ENCODE assay signal across 8 mouse cellular contexts in the genomic region with DNA sequence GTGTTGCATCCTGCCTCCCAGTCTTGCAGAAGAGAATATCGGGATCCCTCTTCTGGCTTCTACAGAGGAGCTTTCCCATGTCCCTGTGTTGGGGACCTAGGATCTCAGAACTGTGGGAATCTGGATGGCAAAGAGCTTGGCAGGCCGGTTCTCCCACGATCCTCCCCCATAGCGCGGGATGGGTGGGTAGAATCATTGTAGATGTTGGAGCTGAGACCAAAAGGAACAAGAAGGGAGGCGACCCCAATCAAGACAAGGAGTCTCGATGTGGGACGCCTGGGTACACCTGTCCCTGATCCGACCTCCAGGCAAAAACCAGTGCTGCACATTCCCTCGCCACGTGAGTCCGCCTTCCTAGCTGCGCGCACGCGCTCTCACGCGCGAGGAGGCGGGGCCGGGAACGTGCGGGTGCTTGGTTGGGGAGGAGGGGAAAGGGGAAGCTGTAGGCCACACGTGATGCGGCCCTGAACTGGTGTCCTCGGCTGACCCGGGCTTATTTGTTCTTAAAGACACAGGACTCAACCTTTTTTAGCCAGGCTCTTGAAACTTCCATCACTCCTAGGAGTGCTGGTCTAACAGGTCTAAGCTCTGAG. TPM values are rescaled to one million over a fixed set of nuclear protein-coding genes. Genes with fewer than 3 reads are reported as not detected.
DNase-seq lines count a peak whose midpoint lies in the region; ATAC-seq and TF ChIP-seq lines count a peak whose summit lies in the region.

No protein-coding gene starts in this region.

- WGBS in intestine, embryonic 15.5 days: under 1% methylated on average over 27 of the region's 27 CpGs

- peaks cover 17% of the 10 kb centered on the region for H3K36me3 ChIP-seq in intestine, embryonic 15.5 days

- DNase-seq in ZHBTc4 (ENCODE audit: low read depth, low spot score): peak; percentile 98
- DNase-seq in gastrocnemius, postnatal 25 days: peak; percentile 98
- DNase-seq in left cerebral cortex, postnatal 25 days (ENCODE audit: low spot score in 2 of 2): peak; percentile 96
- peak; percentile 94 for DNase-seq in mesoderm, embryonic 11.5 days (ENCODE audit: low read depth, low spot score)
- peak; percentile 92 for DNase-seq in right cerebral cortex, postnatal 25 days
- DNase-seq in urinary bladder, postnatal 36 days (ENCODE audit: low spot score in 2 of 2): peak; percentile 95 to 98

- H3K4me1 ChIP-seq in cortical plate, adult 2 months (ENCODE audit: control insufficient read depth, insufficient read depth, low read length): peaks cover 11% of the 10 kb centered on the region
- peaks cover 63% of the 10 kb centered on the region for H3K4me1 ChIP-seq in intestine, embryonic 15.5 days (replicated peaks)

- peak overlapping the region; percentile 31 for H3K9ac ChIP-seq in intestine, embryonic 15.5 days

- intact Hi-C loops in left cerebral cortex, postnatal 25 days (cut with DNase I): loop anchor here (10.0 kb wide), 1 partner anchor 243 kb away; the partner anchor contains the start of gene Bax

- H3K4me3 ChIP-seq in cortical plate, adult 2 months (ENCODE audit: insufficient read depth, low read length): peak overlapping the region; percentile 97
- H3K4me3 ChIP-seq in intestine, embryonic 15.5 days (replicated peaks): peak overlapping the region; percentile 67

- H3K27ac ChIP-seq in cortical plate, adult 2 months (ENCODE audit: insufficient read depth, low read length): peak overlapping the region; percentile 95
- H3K27ac ChIP-seq in intestine, embryonic 15.5 days: peak overlapping the region; percentile 83

- H3K9me3 ChIP-seq in intestine, embryonic 15.5 days: no peaks in the 10 kb centered on the region

- no peak for TF ChIP-seq CTCF in cortical plate, adult 2 months (IDR thresholded peaks at IDR 0.05; ENCODE audit: extremely low read depth, insufficient read depth, low read length)

- peak; percentile 12 for ATAC-seq in intestine, embryonic 15.5 days

- peak overlapping the region; percentile 99 for H3K4me2 ChIP-seq in intestine, embryonic 15.5 days (replicated peaks)

- TF ChIP-seq POLR2A in cortical plate, adult 2 months (IDR thresholded peaks at IDR 0.05; ENCODE audit: extremely low read depth, insufficient read depth, low read length): peak; percentile 69

- H3K27me3 ChIP-seq in intestine, embryonic 15.5 days (replicated peaks): no peaks in the 10 kb centered on the region

RNA-seq across cellular contexts. Expression of gene Dbp, which starts 2.6 kb away (rescaled TPM):
- polyA plus RNA-seq in cortical plate, adult 2 months (2012; rRNA removed): 251 and 257 TPM in 2 replicates
- total RNA-seq in gastrocnemius, postnatal 25 days (2021): 100 to 1,000 TPM in 1 of 2 experiments, 10 to 100 TPM in 1; 14.3 to 121 TPM
- polyA plus RNA-seq in intestine, embryonic 15.5 days (2015; fragmentation: Nextera tagmentation; extraction: Ambion mirVana): 3.1 and 3.4 TPM in 2 replicates
- 100 to 1,000 TPM in 1 of 2 experiments, 10 to 100 TPM in 1; 66.2 to 147 TPM for total RNA-seq in left cerebral cortex, postnatal 25 days (2021)

RNA-seq across cellular contexts. Expression of gene Rpl18, which starts 7.8 kb away (rescaled TPM):
- polyA plus RNA-seq in cortical plate, adult 2 months (2012; rRNA removed): 255 and 261 TPM in 2 replicates
- 100 to 1,000 TPM; 433 to 449 TPM for total RNA-seq in gastrocnemius, postnatal 25 days (2021)
- 1,110 and 1,134 TPM in 2 replicates for polyA plus RNA-seq in intestine, embryonic 15.5 days (2015; fragmentation: Nextera tagmentation; extraction: Ambion mirVana)
- 100 to 1,000 TPM; 315 to 323 TPM for total RNA-seq in left cerebral cortex, postnatal 25 days (2021)

RNA-seq across cellular contexts. Expression of gene Car11, which starts 7.8 kb away (rescaled TPM):
- polyA plus RNA-seq in cortical plate, adult 2 months (2012; rRNA removed): 351 and 377 TPM in 2 replicates
- 10 to 100 TPM in 1 of 2 experiments, 1 to 10 TPM in 1; 4.9 to 11.2 TPM for total RNA-seq in gastrocnemius, postnatal 25 days (2021)
- polyA plus RNA-seq in intestine, embryonic 15.5 days (2015; fragmentation: Nextera tagmentation; extraction: Ambion mirVana): 5.5 and 6.4 TPM in 2 replicates
- total RNA-seq in left cerebral cortex, postnatal 25 days (2021): 100 to 1,000 TPM; 184 to 223 TPM

RNA-seq across cellular contexts. Expression of gene Sphk2, which starts 10.3 kb away (rescaled TPM):
- 22.5 and 23.5 TPM in 2 replicates for polyA plus RNA-seq in cortical plate, adult 2 months (2012; rRNA removed)
- total RNA-seq in gastrocnemius, postnatal 25 days (2021): 10 to 100 TPM in 1 of 2 experiments, 1 to 10 TPM in 1; 8.5 to 12.7 TPM
- 38.1 and 41.6 TPM in 2 replicates for polyA plus RNA-seq in intestine, embryonic 15.5 days (2015; fragmentation: Nextera tagmentation; extraction: Ambion mirVana)
- 10 to 100 TPM; 29.7 to 29.8 TPM for total RNA-seq in left cerebral cortex, postnatal 25 days (2021)

RNA-seq across cellular contexts. Expression of gene Sec1, which starts 13.3 kb away (rescaled TPM):
- polyA plus RNA-seq in cortical plate, adult 2 months (2012; rRNA removed): 6.6 and 8.0 TPM in 2 replicates
- total RNA-seq in gastrocnemius, postnatal 25 days (2021): under 1 TPM in 1 of 2 experiments, not detected in 1; 0.16 TPM
- 1.9 and 2.0 TPM in 2 replicates for polyA plus RNA-seq in intestine, embryonic 15.5 days (2015; fragmentation: Nextera tagmentation; extraction: Ambion mirVana)
- total RNA-seq in left cerebral cortex, postnatal 25 days (2021): under 1 TPM; 0.37 to 0.48 TPM

Comparison
In these comparisons a context has a peak if more than half of its experiments do, and no peak if none do; other contexts are left out.
1. Peak in every context shown above with its lines: DNase-seq, ATAC-seq, H3K4me3 ChIP-seq and H3K27ac ChIP-seq.
2. RNA of gene Car11, which starts 7.8 kb away (total RNA-seq): 184 to 223 TPM in left cerebral cortex, postnatal 25 days; 4.9 to 11.2 TPM in gastrocnemius, postnatal 25 days; every median in the first group is over 10 times any median in the second.